Mouse (Mus musculus) thymus, adult 2 months (tissue): ENCODE results near the gene Pmvk.

ENCODE experiments used
- CTCF ChIP-seq: fragments of 200-500 bp; IDR thresholded peaks from 2 replicates; pipeline ENCODE4 v1.5.1; 2012; ENCODE audit warnings: mild to moderate bottlenecking, control low read depth, low read length, moderate library complexity, borderline replicate concordance; ENCODE audit not compliant: control insufficient read depth, poor library complexity, insufficient read depth; ENCODE audit errors: extremely low read depth
- POLR2A ChIP-seq: fragments of 200-500 bp; IDR thresholded peaks from 2 replicates; pipeline ENCODE4 v1.6.1; 2012; ENCODE audit warnings: mild to moderate bottlenecking, low read length, control low read depth, moderate library complexity; ENCODE audit not compliant: control insufficient read depth, poor library complexity, insufficient read depth; ENCODE audit errors: extremely low read depth

DNA sequence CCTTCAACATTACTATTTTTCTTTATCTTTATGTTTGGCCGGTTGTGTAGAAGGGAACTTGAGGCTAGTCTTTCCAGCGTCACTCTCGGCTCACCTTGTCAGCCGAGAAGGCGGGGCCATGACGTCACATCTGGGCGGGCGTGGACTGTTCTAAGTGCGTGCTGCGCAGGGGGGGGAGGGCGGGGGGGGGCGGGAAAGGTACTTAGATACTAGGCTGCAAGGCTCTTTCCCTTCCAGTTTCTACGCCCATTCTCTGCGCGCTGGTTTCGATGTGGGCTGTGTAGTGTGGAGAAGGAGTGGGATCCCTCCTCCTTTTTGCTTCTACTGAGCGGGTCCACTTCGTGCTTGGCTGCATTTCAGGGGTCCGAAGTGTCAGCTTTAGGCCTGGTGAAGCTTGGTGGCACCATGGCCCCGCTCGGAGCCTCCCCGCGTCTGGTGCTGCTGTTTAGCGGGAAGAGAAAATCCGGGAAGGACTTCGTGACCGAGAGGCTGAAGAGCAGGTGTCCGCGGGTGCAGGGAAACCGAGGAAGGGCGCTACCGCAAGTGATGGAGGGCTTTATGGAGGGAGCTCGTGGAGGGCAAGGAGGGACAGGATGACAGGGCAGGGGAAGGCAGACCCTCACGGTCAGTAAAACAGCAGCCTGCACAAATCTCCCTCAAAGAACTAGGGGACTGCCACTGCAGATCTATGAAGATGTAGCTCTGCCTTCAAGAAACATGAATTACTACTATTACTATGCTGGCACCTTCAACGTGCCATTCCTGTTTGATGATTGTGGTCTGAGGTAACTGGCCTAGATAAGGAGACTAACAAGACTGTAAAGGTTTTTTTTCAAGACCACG, 4.8 kb downstream of the Pmvk start:
- TF ChIP-seq CTCF = no peak
- no peak for TF ChIP-seq POLR2A
